Mouse (Mus musculus) CH12.LX (cell line): ENCODE measurements around the gene Cdh5. TPM values are rescaled to one million over a fixed set of nuclear protein-coding genes. Genes with fewer than 3 reads are reported as not detected.

Source experiments
- DNase-seq: peaks from one replicate; pipeline ENCODE4 v3.0.0-alpha.2; 2013; ENCODE audit errors: extremely low read depth
- H3K27ac ChIP-seq: 2 replicates; pipeline ENCODE4 v1.5.1; 2012; ENCODE audit warnings: low read depth, mild to moderate bottlenecking, control low read depth, moderate library complexity; ENCODE audit not compliant: insufficient read depth
- H3K27me3 ChIP-seq: replicated peaks from 2 replicates; pipeline ENCODE3; 2012; ENCODE audit warnings: inconsistent platforms
- H3K36me3 ChIP-seq, 2 experiments: replicated peaks in 1 of 2; 2 replicates each; pipeline versions ENCODE3 to v1.6.1; 2012; ENCODE audit warnings: inconsistent platforms in 1 of 2, low read length in 1 of 2, mild to moderate bottlenecking in 1 of 2, mixed read lengths in 1 of 2, moderate library complexity in 1 of 2; ENCODE audit not compliant: control insufficient read depth in 1 of 2, insufficient read depth in 1 of 2
- H3K4me1 ChIP-seq, 2 experiments: 2 replicates each; pipeline ENCODE4 v1.6.1; 2012; ENCODE audit warnings: inconsistent platforms in 1 of 2, moderate library complexity in 1 of 2; ENCODE audit not compliant: insufficient read depth in 2 of 2, control insufficient read depth in 1 of 2
- H3K4me2 ChIP-seq: 2 replicates; pipeline ENCODE4 v1.6.1; 2012; ENCODE audit warnings: low read depth, mild to moderate bottlenecking, control low read depth; ENCODE audit not compliant: poor library complexity, insufficient read depth, severe bottlenecking
- H3K4me3 ChIP-seq, 3 experiments: fragments of 150-350 bp in 1 of 3; sonication (generic) in 1 of 3; replicated peaks in 1 of 3; 2 replicates each; pipeline versions ENCODE3 to v1.5.1; 2011 to 2012; ENCODE audit warnings: low read depth in 2 of 3, low read length in 2 of 3, mild to moderate bottlenecking in 2 of 3, moderate library complexity in 2 of 3, control low read depth in 1 of 3, improper control_type of control experiment in 1 of 3, inconsistent platforms in 1 of 3, mixed read lengths in 1 of 3; ENCODE audit not compliant: poor library complexity in 1 of 3
- H3K79me2 ChIP-seq: replicated peaks from 2 replicates; pipeline ENCODE4 v1.6.1; 2012; ENCODE audit warnings: mild to moderate bottlenecking, moderate library complexity; ENCODE audit not compliant: control insufficient read depth, poor library complexity, insufficient read depth, severe bottlenecking; ENCODE audit errors: extremely low read depth
- H3K9ac ChIP-seq: 2 replicates; pipeline ENCODE4 v1.6.1; 2012; ENCODE audit warnings: low read depth, mild to moderate bottlenecking, control low read depth, moderate library complexity; ENCODE audit not compliant: insufficient read depth
- H3K9me3 ChIP-seq: replicated peaks from 2 replicates; pipeline ENCODE3; 2012; ENCODE audit warnings: low read length, inconsistent platforms, mixed read lengths
- BHLHE40 ChIP-seq: IDR thresholded peaks from 2 replicates; pipeline ENCODE4 v1.6.1; 2011; ENCODE audit warnings: mild to moderate bottlenecking, low read depth, low read length, improper control_type of control experiment
- CTCF ChIP-seq, 2 experiments: IDR thresholded peaks in 1 of 2; conservative IDR thresholded peaks in 1 of 2; 2 replicates each; pipeline ENCODE4 v1.5.1; 2011 to 2012; ENCODE audit warnings: low read depth in 2 of 2, low read length in 2 of 2, improper control_type of control experiment in 1 of 2, inconsistent platforms in 1 of 2, mild to moderate bottlenecking in 1 of 2, moderate library complexity in 1 of 2
- EP300 ChIP-seq: IDR thresholded peaks from 2 replicates; pipeline ENCODE4 v1.6.1; 2011; ENCODE audit warnings: low read length, improper control_type of control experiment
- HCFC1 ChIP-seq: IDR thresholded peaks from 2 replicates; pipeline ENCODE4 v1.6.1; 2012; ENCODE audit warnings: low read depth, mild to moderate bottlenecking, inconsistent platforms, low read length, improper control_type of control experiment
- JUN ChIP-seq: IDR thresholded peaks from 2 replicates; pipeline ENCODE4 v1.6.1; 2011; ENCODE audit warnings: low read depth, mild to moderate bottlenecking, low read length, improper control_type of control experiment, moderate library complexity; ENCODE audit not compliant: insufficient read depth
- JUND ChIP-seq: conservative IDR thresholded peaks from 2 replicates; pipeline ENCODE4 v1.6.1; 2011; ENCODE audit warnings: low read depth, low read length, improper control_type of control experiment
- MAFK ChIP-seq: IDR thresholded peaks from 2 replicates; pipeline ENCODE4 v1.6.1; 2011; ENCODE audit warnings: low read length, improper control_type of control experiment; ENCODE audit not compliant: insufficient replicate concordance
- MAX ChIP-seq: IDR thresholded peaks from 2 replicates; pipeline ENCODE4 v1.6.1; 2011; ENCODE audit warnings: low read length, improper control_type of control experiment
- MEF2A ChIP-seq: IDR thresholded peaks from 2 replicates; pipeline ENCODE4 v1.6.1; 2014; ENCODE audit warnings: low read depth, mild to moderate bottlenecking, inconsistent platforms, low read length, improper control_type of control experiment, borderline replicate concordance
- MYC ChIP-seq: IDR thresholded peaks from 2 replicates; pipeline ENCODE4 v1.6.1; 2011; ENCODE audit warnings: low read depth, mild to moderate bottlenecking, improper control_type of control experiment, low read length
- NELFE ChIP-seq: IDR thresholded peaks from 2 replicates; pipeline ENCODE4 v1.6.1; 2011; ENCODE audit warnings: low read depth, low read length, improper control_type of control experiment
- PAX5 ChIP-seq: IDR thresholded peaks from 2 replicates; pipeline ENCODE4 v1.6.1; 2012; ENCODE audit warnings: low read length, inconsistent platforms, mixed read lengths
- POLR2A ChIP-seq: IDR thresholded peaks from 2 replicates; pipeline ENCODE4 v1.6.1; 2011; ENCODE audit warnings: low read depth, mild to moderate bottlenecking, improper control_type of control experiment, low read length
- POLR2AphosphoS2 ChIP-seq: IDR thresholded peaks from 2 replicates; pipeline ENCODE4 v1.6.1; 2011; ENCODE audit warnings: low read depth, low read length, improper control_type of control experiment
- RCOR1 ChIP-seq: conservative IDR thresholded peaks from 2 replicates; pipeline ENCODE4 v1.6.1; 2012; ENCODE audit warnings: low read depth, mild to moderate bottlenecking, inconsistent platforms, low read length, improper control_type of control experiment
- TBP ChIP-seq: conservative IDR thresholded peaks from 2 replicates; pipeline ENCODE4 v1.6.1; 2011; ENCODE audit warnings: low read depth, low read length, improper control_type of control experiment
- TCF12 ChIP-seq: IDR thresholded peaks from 2 replicates; pipeline ENCODE4 v1.6.1; 2014; ENCODE audit warnings: low read depth, mild to moderate bottlenecking, inconsistent platforms, low read length, improper control_type of control experiment
- UBTF ChIP-seq: IDR thresholded peaks from 2 replicates; pipeline ENCODE4 v1.6.1; 2012; ENCODE audit warnings: low read depth, mild to moderate bottlenecking, inconsistent platforms, low read length, improper control_type of control experiment, moderate library complexity
- USF1 ChIP-seq: IDR thresholded peaks from 2 replicates; pipeline ENCODE4 v1.6.1; 2014; ENCODE audit warnings: low read depth, mild to moderate bottlenecking, inconsistent platforms, low read length, improper control_type of control experiment
- USF2 ChIP-seq: conservative IDR thresholded peaks from 2 replicates; pipeline ENCODE4 v1.6.1; 2011; ENCODE audit warnings: low read depth, low read length, improper control_type of control experiment
- ZKSCAN1 ChIP-seq: IDR thresholded peaks from 2 replicates; pipeline ENCODE4 v1.6.1; 2012; ENCODE audit warnings: low read depth, inconsistent platforms, low read length, improper control_type of control experiment, borderline replicate concordance
- ZNF384 ChIP-seq: IDR thresholded peaks from 2 replicates; pipeline ENCODE4 v1.6.1; 2012; ENCODE audit warnings: low read depth, low read length, improper control_type of control experiment, inconsistent platforms
- dilution Hi-C: fragments of 300-500 bp; cut with MboI; formaldehyde crosslinking; loops from 2 replicates; pipeline ENCODE4 v1.14.3; 2020; ENCODE audit warnings: low sequenced_read_pairs; ENCODE audit not compliant: extremely low pct_unique_long_range_greater_than_20kb, extremely low pct_ligation_motif_present
- in situ Hi-C: fragments of 300-500 bp; cut with MboI; formaldehyde crosslinking; loops from 3 replicates; pipeline ENCODE4 v1.14.3; 2019; ENCODE audit warnings: low sequenced_read_pairs, low pct_ligation_motif_present, low pct_unique_long_range_greater_than_20kb, mixed read lengths
- polyA plus RNA-seq: library from polyadenylated mRNA; unstranded; fragments of >175 nt; gene quantifications from 2 replicates; pipeline ENCODE4 v1.2.1, GENCODE M21; 2012; ENCODE audit warnings: low read depth; ENCODE audit not compliant: insufficient read length
- total RNA-seq, 2 experiments: library from RNA; depleted of rRNA; stranded (reverse); fragments of 300-350 nt in 1 of 2; fragments of >200 nt in 1 of 2; gene quantifications; 2 replicates each; pipeline ENCODE4 v1.2.3; 2012 to 2014

The Cdh5 gene
- total and polyA plus RNA-seq, 3 experiments, result 0.25 to 1.8 (median 0.48) TPM

DNA sequence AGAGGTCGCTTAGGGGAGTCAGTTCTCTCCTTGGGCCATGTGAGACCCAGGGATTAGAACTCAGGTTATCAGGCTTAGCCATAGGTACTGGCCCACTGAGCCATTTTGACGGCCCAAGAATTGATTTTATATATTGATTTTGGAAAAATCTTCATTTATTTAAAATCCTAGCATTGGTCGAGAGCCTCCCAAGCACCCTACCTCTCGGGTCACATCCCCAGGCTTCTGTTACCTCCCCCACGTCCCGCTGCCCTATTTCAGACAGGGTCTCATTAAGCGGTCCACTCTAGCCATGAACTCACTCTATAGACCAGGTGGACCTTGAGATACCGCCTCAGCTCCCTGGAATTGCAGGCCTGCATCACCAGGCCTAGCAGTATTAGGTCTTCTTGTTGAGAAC lies 33.1 kb downstream of the Cdh5 start:
- H3K79me2 ChIP-seq, result no peaks in the 10 kb centered on the region
- peaks cover 0 to 5% of the 10 kb centered on the region in 2 experiments for H3K36me3 ChIP-seq
- no peak for DNase-seq
- H3K4me2 ChIP-seq, result no peak overlapping the region
- H3K27me3 ChIP-seq, result no peaks in the 10 kb centered on the region
- H3K9ac ChIP-seq, result no peak overlapping the region
- dilution Hi-C loops, result no loop called here
- H3K27ac ChIP-seq, result no peak overlapping the region
- H3K4me1 ChIP-seq, result peaks cover 0 to 20% of the 10 kb centered on the region in 2 experiments; a peak in 2 of 4 replicates
- in situ Hi-C loops, result no loop called here
- TF ChIP-seq USF1 (no peak), POLR2AphosphoS2 (no peak), POLR2A (no peak), MYC (no peak), MEF2A (no peak), CTCF (conservative IDR thresholded peaks at IDR 0.05 in 1 of 2, IDR thresholded peaks at IDR 0.05 in 1 of 2; ENCODE audit: low read depth in 2 of 2, low read length in 2 of 2) (no peak), HCFC1 (no peak), USF2 (no peak), ZNF384 (no peak)
- no peak overlapping the region for H3K4me3 ChIP-seq
- H3K9me3 ChIP-seq, result peaks cover 2% of the 10 kb centered on the region

DNA sequence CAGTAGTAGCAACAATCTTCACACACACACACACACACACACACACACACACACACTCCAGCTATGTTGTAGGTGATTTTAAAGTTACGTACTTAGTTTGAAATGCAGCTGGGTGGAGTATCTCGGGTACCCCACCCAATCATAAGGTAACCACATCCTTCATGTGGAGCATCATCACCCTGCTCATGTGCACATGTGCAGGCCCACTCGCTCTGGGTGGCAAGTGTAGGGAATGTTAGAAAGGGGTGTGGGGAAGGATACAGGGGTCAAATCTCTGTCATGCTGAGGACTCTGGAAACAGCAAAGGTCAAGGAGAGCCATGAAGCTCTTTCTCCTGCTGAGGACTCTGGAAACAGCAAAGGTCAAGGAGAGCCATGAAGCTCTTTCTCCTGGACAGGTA lies 34.9 kb downstream of the Cdh5 start:
- Histone ChIP-seq H3K36me3 (peaks cover 0 to 3% of the 10 kb centered on the region in 2 experiments), H3K4me2 (no peak overlapping the region), H3K4me3 (no peak overlapping the region), H3K27me3 (no peaks in the 10 kb centered on the region), H3K4me1 (peaks cover 0 to 4% of the 10 kb centered on the region in 2 experiments; a peak in 2 of 4 replicates)
- dilution Hi-C loops, result no loop called here
- DNase-seq, result no peak
- no peak for TF ChIP-seq TBP
- no peak for TF ChIP-seq NELFE
- no peak for TF ChIP-seq TCF12
- no peak for TF ChIP-seq ZKSCAN1
- no peak for TF ChIP-seq EP300
- no peak for TF ChIP-seq UBTF
- TF ChIP-seq, all 38 proteins: peak for 0
- in situ Hi-C loops, result no loop called here
- H3K9ac ChIP-seq, result no peak overlapping the region
- H3K27ac ChIP-seq, result no peak overlapping the region
- no peaks in the 10 kb centered on the region for H3K9me3 ChIP-seq
- no peaks in the 10 kb centered on the region for H3K79me2 ChIP-seq

DNA sequence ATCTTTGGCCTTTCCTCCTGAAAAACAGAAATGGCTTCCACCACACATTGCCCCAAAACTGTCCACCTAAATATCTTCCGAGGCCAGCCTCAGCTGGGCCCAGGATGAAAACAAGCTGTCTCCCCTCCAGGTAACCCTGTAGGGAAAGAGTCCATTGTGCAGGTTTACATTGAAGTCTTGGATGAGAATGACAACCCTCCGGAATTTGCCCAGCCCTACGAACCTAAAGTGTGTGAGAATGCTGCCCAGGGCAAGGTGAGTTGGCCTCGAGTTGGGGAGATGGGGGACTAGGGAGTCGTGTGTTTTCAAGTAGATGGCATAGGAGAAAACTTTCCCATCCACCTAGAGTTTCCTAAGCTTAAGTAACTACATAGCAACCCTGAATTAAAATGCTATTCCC lies 36.2 kb downstream of the Cdh5 start:
- DNase-seq, result no peak
- H3K27ac ChIP-seq, result no peak overlapping the region
- TF ChIP-seq BHLHE40, result no peak
- TF ChIP-seq MYC, result no peak
- TF ChIP-seq JUN, result no peak
- TF ChIP-seq RCOR1, result no peak
- no peak for TF ChIP-seq UBTF
- no peak for TF ChIP-seq MAX
- no peak for TF ChIP-seq ZNF384
- no peak for TF ChIP-seq PAX5
- TF ChIP-seq TBP, result no peak
- TF ChIP-seq JUND, result no peak
- TF ChIP-seq USF2, result no peak
- no peak for TF ChIP-seq MAFK
- H3K9ac ChIP-seq, result no peak overlapping the region
- dilution Hi-C loops (no loop called here), in situ Hi-C loops (no loop called here)
- no peaks in the 10 kb centered on the region for H3K27me3 ChIP-seq
- H3K4me1 ChIP-seq, result no peaks in the 10 kb centered on the region; a peak in 1 of 4 replicates
- H3K9me3 ChIP-seq, result no peaks in the 10 kb centered on the region
- no peak overlapping the region for H3K4me3 ChIP-seq
- peaks cover 0 to 6% of the 10 kb centered on the region in 2 experiments for H3K36me3 ChIP-seq
- H3K79me2 ChIP-seq, result no peaks in the 10 kb centered on the region
- H3K4me2 ChIP-seq, result no peak overlapping the region
